8 mouse cellular contexts compared by ENCODE assay signal in the genomic region with DNA sequence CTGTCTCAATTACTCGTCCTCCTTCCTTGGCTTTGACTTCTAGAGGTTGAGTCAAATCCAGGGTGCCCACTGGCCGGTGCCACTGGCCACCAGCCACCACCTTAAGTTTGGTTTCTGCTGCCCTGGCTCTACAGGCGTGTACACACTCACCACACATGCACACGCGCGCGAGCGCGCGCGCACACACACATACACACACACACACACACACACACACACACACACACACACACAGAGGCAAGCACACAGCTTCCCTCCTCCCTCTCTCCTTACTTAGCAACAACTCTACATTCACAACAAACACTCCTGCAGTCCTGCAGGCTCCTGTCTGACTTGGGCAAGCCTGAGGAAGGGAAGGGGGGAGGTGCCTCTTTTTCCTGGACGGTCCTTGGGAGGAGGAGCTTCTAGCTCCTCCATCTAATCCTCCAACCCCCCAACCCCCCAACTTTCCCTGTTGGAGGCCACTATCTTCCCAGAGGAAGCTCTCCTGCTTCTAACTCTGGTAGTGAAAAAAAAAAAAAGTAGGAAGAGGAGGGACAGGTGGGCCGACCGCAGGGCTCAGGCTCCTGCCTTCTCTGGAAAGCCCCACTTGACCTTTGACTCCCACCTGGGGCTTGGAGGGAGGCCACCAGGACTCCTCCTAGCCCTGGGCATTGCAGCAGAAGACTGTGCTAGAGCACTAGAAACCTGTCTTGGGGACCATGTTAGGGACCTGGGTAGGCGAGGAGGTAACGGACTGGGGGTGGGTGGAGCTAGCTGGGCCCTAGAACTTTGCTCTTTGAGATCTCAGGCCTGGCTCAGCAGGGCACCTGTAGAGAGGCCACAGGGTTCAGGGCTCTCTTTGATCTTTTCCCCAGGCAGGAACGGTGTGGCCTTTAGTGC. TPM values are rescaled to one million over a fixed set of nuclear protein-coding genes. Genes with fewer than 3 reads are reported as not detected.
DNase-seq lines count a peak whose midpoint lies in the region; ATAC-seq and TF ChIP-seq lines count a peak whose summit lies in the region.

No protein-coding gene starts in this region.

- peaks cover 9% of the 10 kb centered on the region; the same call in 1 of the 2 replicates for H3K36me3 ChIP-seq in heart, embryonic 10.5 days
- no peaks in the 10 kb centered on the region; the same call in 1 of the 2 replicates for H3K36me3 ChIP-seq in kidney, embryonic 14.5 days (ENCODE audit: control insufficient read depth, insufficient read depth, low read length)
- H3K36me3 ChIP-seq in lung, postnatal 0 days (ENCODE audit: insufficient read depth, low read length), result no peaks in the 10 kb centered on the region

- TF ChIP-seq CTCF in lung, postnatal 0 days (IDR thresholded peaks at IDR 0.05), result no peak

- no peak for TF ChIP-seq EP300 in lung, postnatal 0 days (IDR thresholded peaks at IDR 0.05)

- WGBS in heart, embryonic 10.5 days, result 10% methylated on average over 17 of the region's 17 CpGs
- 11% methylated on average over 16 of the region's 17 CpGs for WGBS in kidney, embryonic 14.5 days
- 21% methylated on average over 17 of the region's 17 CpGs for WGBS in lung, postnatal 0 days

- ATAC-seq in kidney, embryonic 14.5 days (ENCODE audit: low FRiP score, low TSS enrichment), result no peak
- 0 out of 2 replicates have a peak, but pooled peaks have one; percentile 10 for ATAC-seq in lung, postnatal 0 days

- H3K27me3 ChIP-seq in heart, embryonic 10.5 days (ENCODE audit: insufficient read depth, poor library complexity, severe bottlenecking), result no peaks in the 10 kb centered on the region
- H3K27me3 ChIP-seq in kidney, embryonic 14.5 days (ENCODE audit: control insufficient read depth, insufficient read depth, low read length), result no peaks in the 10 kb centered on the region
- H3K27me3 ChIP-seq in lung, postnatal 0 days (replicated peaks; ENCODE audit: insufficient read depth, low read length), result no peaks in the 10 kb centered on the region

- peak; percentile 94 for DNase-seq in heart, adult 11 months
- no peak for DNase-seq in heart, postnatal 25 days (ENCODE audit: low spot score)
- DNase-seq in cerebellum, adult 8-10 months, result peak; percentile 40
- DNase-seq in heart, embryonic 10.5 days (ENCODE audit: low spot score), result no peak
- DNase-seq in lung, postnatal 0 days (ENCODE audit: low spot score), result peak; percentile 90
- no peak for DNase-seq in spleen, adult 18-20 months
- no peak for DNase-seq in layer of hippocampus, adult 9-10 months (ENCODE audit: low spot score)

- H3K27ac ChIP-seq in heart, embryonic 10.5 days, result peak overlapping the region; percentile 96
- H3K27ac ChIP-seq in kidney, embryonic 14.5 days (ENCODE audit: low read depth, low read length), result peak overlapping the region; percentile 87
- peak overlapping the region; percentile 96 for H3K27ac ChIP-seq in lung, postnatal 0 days (ENCODE audit: low read length)

- H3K4me1 ChIP-seq in heart, embryonic 10.5 days, result peaks cover 100% of the 10 kb centered on the region
- H3K4me1 ChIP-seq in kidney, embryonic 14.5 days (ENCODE audit: control insufficient read depth, insufficient read depth, low read length), result peaks cover 96% of the 10 kb centered on the region
- H3K4me1 ChIP-seq in lung, postnatal 0 days (ENCODE audit: insufficient read depth, low read depth, low read length), result peaks cover 74% of the 10 kb centered on the region

- H3K4me3 ChIP-seq in heart, embryonic 10.5 days, result peak overlapping the region; percentile 97
- H3K4me3 ChIP-seq in kidney, embryonic 14.5 days (ENCODE audit: low read length), result peak overlapping the region; percentile 27
- H3K4me3 ChIP-seq in lung, postnatal 0 days (ENCODE audit: low read depth, low read length), result peak overlapping the region; percentile 25; the same call in 1 of the 2 replicates

- peak overlapping the region; percentile 2; the same call in 1 of the 2 replicates for H3K9ac ChIP-seq in kidney, embryonic 14.5 days (ENCODE audit: low read depth, low read length)
- no peak overlapping the region for H3K9ac ChIP-seq in lung, postnatal 0 days (replicated peaks; ENCODE audit: low read depth)

- intact Hi-C loops in heart, postnatal 25 days (cut with DNase I), result no loop called here

- H3K9me3 ChIP-seq in heart, embryonic 10.5 days, result no peaks in the 10 kb centered on the region
- no peaks in the 10 kb centered on the region for H3K9me3 ChIP-seq in kidney, embryonic 14.5 days (ENCODE audit: control insufficient read depth, low read length)
- H3K9me3 ChIP-seq in lung, postnatal 0 days (ENCODE audit: low read length), result no peaks in the 10 kb centered on the region

- H3K4me2 ChIP-seq in kidney, embryonic 14.5 days (replicated peaks; ENCODE audit: low read depth, low read length), result peak overlapping the region; percentile 88
- peak overlapping the region; percentile 77 for H3K4me2 ChIP-seq in lung, postnatal 0 days (replicated peaks; ENCODE audit: low read depth, low read length)

RNA-seq across cellular contexts. Expression of gene Bcl9l, which starts 7.7 kb away (rescaled TPM):
- total RNA-seq in heart, postnatal 25 days (2021), result 10 to 100 TPM; 44.9 to 57.6 TPM
- polyA plus RNA-seq in heart, embryonic 10.5 days (2016; fragmentation: Nextera tagmentation; extraction: Ambion mirVana), result 7.6 and 9.6 TPM in 2 replicates
- polyA plus RNA-seq in kidney, embryonic 14.5 days (2014; fragmentation: Nextera tagmentation; extraction: Ambion mirVana), result 14.5 and 14.6 TPM in 2 replicates
- polyA plus RNA-seq in lung, postnatal 0 days (2015; fragmentation: Nextera tagmentation; extraction: Ambion mirVana), result 10.7 and 12.3 TPM in 2 replicates

RNA-seq across cellular contexts. Expression of gene Upk2, which starts 35.6 kb away (rescaled TPM):
- total RNA-seq in heart, postnatal 25 days (2021), result not detected
- polyA plus RNA-seq in heart, embryonic 10.5 days (2016; fragmentation: Nextera tagmentation; extraction: Ambion mirVana), result 0.26 TPM in 1 of 2 replicates, not detected in the other
- 0.30 and 0.39 TPM in 2 replicates for polyA plus RNA-seq in kidney, embryonic 14.5 days (2014; fragmentation: Nextera tagmentation; extraction: Ambion mirVana)
- polyA plus RNA-seq in lung, postnatal 0 days (2015; fragmentation: Nextera tagmentation; extraction: Ambion mirVana), result 2.2 and 2.3 TPM in 2 replicates

RNA-seq across cellular contexts. Expression of gene Foxr1, which starts 49.4 kb away (rescaled TPM):
- total RNA-seq in heart, postnatal 25 days (2021), result not detected
- not detected in 2 replicates for polyA plus RNA-seq in heart, embryonic 10.5 days (2016; fragmentation: Nextera tagmentation; extraction: Ambion mirVana)
- not detected in 2 replicates for polyA plus RNA-seq in kidney, embryonic 14.5 days (2014; fragmentation: Nextera tagmentation; extraction: Ambion mirVana)
- not detected in 2 replicates for polyA plus RNA-seq in lung, postnatal 0 days (2015; fragmentation: Nextera tagmentation; extraction: Ambion mirVana)

Comparison
In these comparisons a context has a peak if more than half of its experiments do, and no peak if none do; other contexts are left out.
1. DNase-seq: peak in heart, adult 11 months (single experiment), cerebellum, adult 8-10 months (single experiment) and lung, postnatal 0 days (single experiment); none in heart, postnatal 25 days (single experiment), heart, embryonic 10.5 days (single experiment), spleen, adult 18-20 months (0 of 2) and layer of hippocampus, adult 9-10 months (single experiment).
2. H3K4me3 ChIP-seq: peak in every context shown above with its lines; median percentile 97 in heart, embryonic 10.5 days; 27 in kidney, embryonic 14.5 days; 25 in lung, postnatal 0 days.
3. Peak in every context shown above with its lines, with median percentiles within 50 percentile points of each other: H3K27ac ChIP-seq.